Mouse (Mus musculus) skeletal muscle tissue, adult 2 months (tissue): Measurements from ENCODE around the gene Polr2b.

ENCODE experiments used
- DNase-seq: peaks from one replicate; pipeline ENCODE4 v3.0.0-alpha.2; 2012; ENCODE audit warnings: low read depth, low spot score

Polr2b gene

GRCm38 (mm10) chr5:77309924-77310772, at the start of gene Polr2b, which contains the start of gene Noa1:
Polr2b (plus strand) TSS chr5:77310147.
Noa1 (minus strand) TSS chr5:77310084.
- DNase-seq = peak; percentile 99

- DNase-seq = no peak
These were observed 48.8 kb upstream of the Polr2b start for GRCm38 (mm10) chr5:77261137-77261536.

- DNase-seq = no peak
These were observed 47.8 kb upstream of the Polr2b start for GRCm38 (mm10) chr5:77262105-77262504.

- DNase-seq = no peak
These were observed 44.8 kb upstream of the Polr2b start, which contains the start of gene Rest for GRCm38 (mm10) chr5:77265081-77265670. Rest (plus strand) TSS chr5:77265491.

- DNase-seq = no peak
These were observed 44.3 kb upstream of the Polr2b start for GRCm38 (mm10) chr5:77265671-77266065.

- DNase-seq = no peak
These were observed 43.7 kb upstream of the Polr2b start for GRCm38 (mm10) chr5:77266066-77266885.

- no peak for DNase-seq
These were observed 43.0 kb upstream of the Polr2b start for GRCm38 (mm10) chr5:77266886-77267401.

- no peak for DNase-seq
These were observed 42.5 kb upstream of the Polr2b start for GRCm38 (mm10) chr5:77267441-77267840.

GRCm38 (mm10) chr5:77267957-77268624, 41.9 kb upstream of the Polr2b start:
- DNase-seq = no peak

GRCm38 (mm10) chr5:77269399-77269798, 40.5 kb upstream of the Polr2b start:
- DNase-seq = no peak

GRCm38 (mm10) chr5:77273151-77273550, 36.8 kb upstream of the Polr2b start:
- DNase-seq = no peak

GRCm38 (mm10) chr5:77275950-77276349, 34.0 kb upstream of the Polr2b start:
- no peak for DNase-seq

- DNase-seq = no peak
These were observed 32.7 kb upstream of the Polr2b start for GRCm38 (mm10) chr5:77277204-77277603.

GRCm38 (mm10) chr5:77281518-77282174, 28.3 kb upstream of the Polr2b start:
- DNase-seq = no peak

- DNase-seq = no peak
These were observed 27.7 kb upstream of the Polr2b start for GRCm38 (mm10) chr5:77282242-77282641.

- DNase-seq = no peak
These were observed 24.3 kb upstream of the Polr2b start for GRCm38 (mm10) chr5:77285685-77286084.

- no peak for DNase-seq
These were observed 23.0 kb upstream of the Polr2b start for GRCm38 (mm10) chr5:77286904-77287303.

- DNase-seq = no peak
These were observed 22.0 kb upstream of the Polr2b start for GRCm38 (mm10) chr5:77287901-77288300.

- no peak for DNase-seq
These were observed 20.3 kb upstream of the Polr2b start for GRCm38 (mm10) chr5:77289686-77290085.

GRCm38 (mm10) chr5:77290606-77291005, 19.3 kb upstream of the Polr2b start:
- no peak for DNase-seq
